Mouse (Mus musculus) thymus, adult 18-20 months (tissue): ENCODE measurements around the gene Slc4a2.
"Not testable (repeated sequence)": the region's sequence is repeated elsewhere in the genome, so short reads cannot be mapped to it uniquely, and the experiment has no call there.

Experiments used
- DNase-seq, 2 experiments: peaks; one replicate each; pipeline ENCODE4 v3.0.0; 2022; ENCODE audit warnings: mixed read lengths in 2 of 2

Slc4a2 gene

DNA sequence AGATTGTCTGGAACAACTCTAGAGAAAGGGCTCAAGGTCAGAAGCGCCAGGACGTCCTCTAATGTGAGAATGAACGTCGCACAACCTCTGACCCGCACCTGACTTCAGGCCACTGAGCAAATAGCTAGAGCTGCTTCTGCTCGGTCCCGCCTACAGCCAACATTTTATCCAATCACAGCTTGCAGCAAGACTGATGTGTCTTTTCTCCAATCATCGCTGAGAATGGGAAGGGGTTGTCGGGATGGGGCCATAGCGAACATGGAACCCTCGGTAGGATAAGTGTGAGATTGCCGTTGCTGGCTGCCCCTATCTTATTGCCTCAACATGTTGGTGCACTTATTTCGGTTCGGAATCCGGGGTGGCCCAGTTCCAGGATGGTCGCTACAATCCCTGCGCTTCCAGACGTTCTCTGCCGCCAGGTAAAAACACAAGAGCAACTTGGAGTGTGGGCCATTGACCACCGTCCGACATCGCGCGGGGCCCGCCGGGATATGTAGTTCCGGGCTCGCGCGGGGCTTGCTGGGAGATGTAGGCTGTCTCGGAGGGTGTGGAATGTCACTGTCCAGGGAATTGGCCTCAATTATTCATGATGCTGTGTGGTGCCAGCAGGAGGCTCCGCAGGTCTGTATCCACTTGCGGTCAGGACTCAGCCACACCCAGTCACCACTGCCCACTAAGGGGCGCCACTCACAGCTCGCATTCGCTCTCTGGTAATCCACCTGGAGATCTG lies 29.3 kb upstream of the Slc4a2 start:
- peak; percentile 81 to 93 for DNase-seq

DNA sequence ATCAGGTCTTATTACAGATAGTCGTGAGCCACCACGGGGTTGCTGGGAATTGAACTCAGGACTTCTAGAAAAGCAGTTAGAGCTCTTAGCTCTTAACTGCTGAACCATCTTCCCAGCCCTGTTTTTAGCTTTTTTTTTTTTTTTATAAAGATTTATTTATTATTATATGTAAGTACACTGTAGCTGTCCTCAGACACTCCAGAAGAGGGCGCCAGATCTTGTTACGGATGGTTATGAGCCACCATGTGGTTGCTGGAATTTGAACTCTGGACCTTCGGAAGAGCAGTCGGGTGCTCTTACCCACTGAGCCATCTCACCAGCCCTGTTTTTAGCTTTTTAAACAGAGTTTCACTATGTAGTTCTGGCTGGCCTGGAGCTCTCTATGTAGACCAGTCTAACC lies 27.4 kb upstream of the Slc4a2 start:
- not testable (repeated sequence) for DNase-seq

DNA sequence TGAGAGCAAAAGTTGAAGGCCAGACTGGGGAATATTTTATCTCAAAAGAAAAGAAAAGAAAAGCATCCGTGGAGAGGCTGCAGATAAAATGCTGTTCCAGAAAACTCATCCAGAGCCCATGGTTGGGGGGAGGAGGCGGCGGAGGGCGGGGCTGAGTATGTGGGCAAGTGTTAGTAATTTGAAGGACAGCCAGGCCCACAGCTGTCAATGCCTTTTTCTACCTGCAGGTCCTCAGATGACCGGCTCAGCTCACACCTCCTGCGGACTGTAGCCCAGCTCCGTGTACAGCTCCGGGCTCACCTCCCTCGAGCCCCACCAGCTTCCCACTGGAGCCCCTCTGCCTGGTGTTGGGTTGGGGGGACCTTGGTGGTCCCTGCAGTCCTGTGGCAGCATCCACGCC lies 24.0 kb upstream of the Slc4a2 start:
- DNase-seq, result no peak

DNA sequence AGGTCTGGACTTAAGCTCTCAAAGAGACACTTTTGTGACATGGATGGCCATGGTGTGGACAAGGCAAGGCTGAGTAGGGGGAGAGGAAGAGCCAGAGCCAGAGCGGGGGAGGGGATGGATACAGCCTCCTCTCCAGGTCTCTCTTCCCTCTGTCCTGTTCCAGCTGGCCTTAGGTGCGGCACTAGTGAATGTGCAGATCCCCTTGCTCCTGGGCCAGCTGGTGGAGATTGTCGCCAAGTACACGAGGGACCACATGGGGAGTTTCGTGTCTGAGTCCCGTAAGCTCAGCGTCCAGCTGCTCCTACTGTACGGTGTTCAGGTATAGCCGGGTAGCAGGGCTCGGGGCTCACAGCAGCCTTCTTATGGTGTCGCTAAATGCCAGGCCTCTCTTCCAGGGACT lies 23.3 kb upstream of the Slc4a2 start:
- DNase-seq, result no peak

DNA sequence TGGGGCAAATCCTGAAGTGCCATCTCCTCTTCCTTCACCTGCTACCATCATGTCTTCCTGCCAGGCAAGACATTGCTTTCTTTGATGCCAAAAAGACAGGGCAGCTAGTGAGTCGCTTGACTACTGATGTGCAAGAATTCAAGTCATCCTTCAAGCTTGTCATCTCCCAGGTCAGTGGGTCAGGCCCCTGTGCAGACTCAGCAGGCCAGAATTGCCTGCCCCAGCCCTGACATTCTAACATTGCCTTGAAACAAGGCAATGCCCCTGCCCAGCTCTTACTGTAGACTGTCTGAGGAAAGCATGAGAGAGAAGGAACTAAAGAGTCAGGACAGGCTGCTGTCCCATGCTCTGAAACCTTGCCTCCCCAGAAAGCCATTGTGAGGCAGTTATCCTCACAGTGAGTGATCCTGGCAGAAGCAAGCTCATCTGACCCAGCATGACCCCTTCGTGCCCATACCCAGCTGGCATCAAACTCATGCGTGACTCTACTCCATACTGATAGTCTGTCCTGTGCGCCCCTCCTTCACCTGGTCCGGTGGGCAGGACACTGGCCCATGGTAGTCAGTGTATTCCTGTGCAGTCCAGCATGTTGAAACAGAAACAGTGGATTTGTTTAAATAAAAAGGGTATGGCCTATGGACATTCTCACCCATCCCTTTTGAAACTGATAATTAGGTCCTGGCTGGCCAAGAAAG lies 22.6 kb upstream of the Slc4a2 start:
- DNase-seq, result no peak

DNA sequence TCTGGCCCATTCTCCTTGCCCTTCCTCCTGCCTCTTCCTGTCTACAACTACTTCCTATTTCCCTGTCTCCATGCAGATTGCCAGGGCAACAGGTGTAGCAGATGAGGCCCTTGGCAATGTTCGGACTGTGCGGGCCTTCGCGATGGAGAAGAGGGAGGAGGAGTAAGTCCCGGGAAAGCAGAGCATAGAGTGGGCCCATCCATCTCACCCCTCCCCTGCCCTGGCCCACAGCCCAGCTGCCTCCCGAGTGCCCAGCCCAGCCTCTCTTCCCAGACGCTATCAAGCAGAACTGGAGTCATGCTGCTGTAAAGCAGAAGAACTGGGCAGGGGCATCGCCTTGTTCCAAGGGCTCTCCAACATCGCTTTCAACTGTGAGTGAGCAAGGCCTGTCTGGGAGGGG lies 21.7 kb upstream of the Slc4a2 start:
- DNase-seq, result no peak

DNA sequence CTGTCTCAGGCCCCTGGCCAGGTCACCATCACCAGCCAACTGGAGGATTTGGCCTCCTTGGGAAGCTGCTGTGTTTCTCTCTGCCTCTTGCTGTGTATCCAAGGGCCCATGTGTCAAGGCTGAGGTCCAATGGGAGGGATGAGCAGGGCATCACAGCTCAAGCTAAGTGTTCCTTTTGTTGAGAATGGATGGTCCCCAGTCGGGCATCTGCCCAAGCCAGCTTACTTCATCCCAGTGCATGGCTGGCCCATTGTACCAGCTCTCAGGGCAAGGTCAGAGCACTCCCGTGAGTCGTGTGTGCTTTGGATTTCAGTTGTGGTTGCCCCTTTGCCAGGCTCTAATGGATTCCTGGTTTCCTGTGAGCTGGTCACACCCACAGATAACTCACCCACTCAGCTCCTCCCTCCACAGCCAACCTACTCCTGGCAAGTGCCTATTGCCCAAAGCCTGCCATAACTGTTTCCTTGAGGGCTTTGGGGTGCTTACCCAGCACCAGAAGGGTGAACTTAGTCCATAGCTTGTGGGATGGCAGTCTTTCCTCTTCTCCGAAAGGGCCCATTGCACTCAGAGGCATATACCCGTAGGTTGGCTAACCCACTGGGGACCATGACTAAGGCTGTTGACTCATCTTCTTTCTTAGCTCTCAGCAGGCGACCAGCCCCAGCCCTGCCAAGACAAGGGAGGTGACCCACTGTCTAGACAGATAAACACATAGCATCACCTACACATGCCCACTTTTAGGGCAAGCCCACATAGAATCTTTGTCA lies 18.9 kb upstream of the Slc4a2 start:
- DNase-seq, result no peak

DNA sequence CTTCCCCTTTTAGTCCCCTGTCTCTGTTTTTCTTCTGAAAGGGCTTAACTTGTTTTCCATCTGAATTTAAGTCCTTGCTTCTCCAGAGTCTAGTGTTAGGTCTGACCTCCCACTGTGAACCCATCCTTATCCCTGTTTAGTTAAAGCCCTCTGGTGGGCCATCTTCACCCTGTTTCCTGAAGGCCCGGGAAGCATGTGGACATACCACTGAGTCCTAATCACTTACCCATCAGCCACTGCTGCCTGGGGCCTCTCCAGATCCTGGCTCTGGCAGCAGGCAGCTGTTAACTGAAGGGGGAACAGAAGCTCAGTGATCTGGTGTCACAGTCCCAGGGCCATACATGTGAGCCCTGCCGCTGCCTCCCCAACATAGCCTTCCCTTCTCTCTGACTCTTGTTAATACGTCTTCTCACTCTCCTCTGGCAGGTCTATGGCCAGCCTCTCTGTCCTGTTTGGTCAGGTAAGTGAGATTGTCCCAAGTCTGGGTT lies 18.2 kb upstream of the Slc4a2 start:
- no peak for DNase-seq

DNA sequence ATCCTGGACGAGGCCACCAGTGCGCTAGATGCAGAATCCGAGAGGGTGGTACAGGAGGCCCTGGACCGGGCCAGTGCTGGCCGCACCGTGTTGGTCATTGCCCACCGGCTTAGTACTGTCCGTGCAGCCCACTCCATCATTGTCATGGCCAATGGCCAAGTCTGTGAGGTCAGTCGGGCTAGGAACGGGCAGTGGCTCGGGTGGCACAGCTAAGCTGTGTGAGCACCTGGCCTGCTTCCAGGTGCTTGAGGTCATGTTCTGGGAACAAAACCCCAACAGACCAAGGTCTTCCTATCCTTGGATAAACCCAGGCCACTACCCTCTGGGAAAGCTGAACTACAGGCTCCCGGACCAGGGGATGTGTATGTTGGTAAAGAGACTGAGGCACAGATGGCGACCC lies 15.0 kb upstream of the Slc4a2 start:
- no peak for DNase-seq

DNA sequence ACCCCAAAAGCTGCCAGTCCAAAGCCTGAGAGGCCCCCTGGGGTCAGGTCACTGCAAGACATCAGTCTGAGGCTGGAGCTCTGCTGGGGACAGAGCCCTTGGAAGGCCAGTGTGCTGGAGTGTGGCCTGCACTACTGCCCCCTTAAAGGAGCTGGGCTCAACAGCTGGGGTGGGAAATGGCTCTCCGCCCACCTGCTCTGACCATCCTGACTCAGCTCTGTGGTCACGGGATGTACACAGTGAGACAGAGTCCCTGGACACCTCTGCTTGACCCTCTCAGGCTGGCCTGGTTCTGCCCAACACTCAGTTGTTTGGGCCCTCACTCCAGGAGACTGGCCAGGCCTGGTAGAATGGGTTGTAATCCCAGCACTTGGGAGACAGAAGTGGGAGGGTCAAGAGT lies 14.2 kb upstream of the Slc4a2 start:
- DNase-seq, result no peak

DNA sequence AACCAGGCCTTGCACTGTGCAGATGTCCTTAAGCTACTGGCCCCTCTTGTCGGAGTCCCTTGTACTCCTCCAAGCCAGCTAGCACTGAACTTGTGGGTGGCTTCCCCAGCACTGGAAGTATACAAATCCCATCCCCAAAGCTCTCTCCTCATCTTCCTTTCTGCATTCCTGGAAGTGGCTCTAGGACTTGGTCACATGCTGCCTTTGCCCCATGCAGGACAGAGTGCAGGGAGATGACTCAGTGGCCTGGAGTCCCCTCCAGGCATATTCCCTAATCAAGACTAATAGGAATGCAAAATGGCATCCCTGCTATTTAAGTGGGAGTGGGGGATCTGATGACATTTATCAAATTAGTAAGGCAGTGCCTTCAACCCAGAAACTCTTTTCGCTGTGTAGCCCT lies 11.6 kb upstream of the Slc4a2 start:
- DNase-seq, result no peak

DNA sequence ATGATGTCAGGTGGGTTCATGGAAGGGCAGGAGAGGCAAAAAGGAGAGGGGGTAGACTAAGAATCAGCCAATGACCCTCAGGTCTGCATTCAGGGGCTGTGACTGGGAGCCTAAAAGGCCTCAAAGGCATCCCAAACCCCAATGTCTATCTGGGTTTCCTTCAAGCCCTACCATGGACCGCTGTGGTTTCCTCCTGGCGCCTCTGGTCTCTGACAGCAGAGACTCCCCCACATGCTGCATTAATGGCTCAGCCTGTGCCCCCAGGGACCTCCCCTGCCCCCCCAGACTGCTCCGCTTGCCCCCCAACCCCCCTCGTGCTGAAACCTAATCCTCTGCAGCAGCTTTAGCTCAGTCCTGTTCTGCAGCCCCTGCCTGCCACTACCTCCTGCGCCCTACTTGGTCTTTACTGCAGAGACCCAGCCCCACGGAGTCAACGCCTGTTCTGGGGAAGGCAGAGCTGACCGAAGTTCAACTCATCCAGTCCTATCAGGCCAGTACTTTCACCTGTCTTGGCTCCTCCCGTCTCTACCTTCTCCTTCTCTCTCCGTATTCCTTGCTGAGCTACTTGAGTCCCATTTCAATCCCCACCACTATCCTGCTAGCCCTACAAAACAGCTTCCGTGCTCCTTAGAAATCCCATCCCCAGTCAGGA lies 10.5 kb upstream of the Slc4a2 start, which contains the start of gene Asic3:
TSS of gene Asic3 (plus strand) at position 351 of the 652 bp plus-strand sequence.
- DNase-seq, result no peak

DNA sequence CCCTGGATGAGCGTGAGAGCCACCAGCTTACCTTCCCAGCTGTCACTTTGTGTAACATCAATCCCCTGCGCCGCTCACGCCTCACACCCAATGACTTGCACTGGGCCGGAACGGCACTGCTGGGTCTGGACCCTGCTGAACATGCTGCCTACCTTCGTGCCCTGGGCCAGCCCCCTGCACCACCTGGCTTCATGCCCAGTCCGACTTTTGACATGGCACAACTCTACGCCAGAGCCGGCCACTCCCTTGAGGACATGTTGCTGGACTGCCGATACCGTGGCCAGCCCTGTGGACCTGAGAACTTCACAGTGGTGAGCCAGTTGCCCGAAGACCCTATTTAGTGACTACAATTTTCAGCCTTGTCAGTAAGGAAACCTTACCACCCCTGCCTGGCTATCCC lies 9.7 kb upstream of the Slc4a2 start:
- no peak for DNase-seq

DNA sequence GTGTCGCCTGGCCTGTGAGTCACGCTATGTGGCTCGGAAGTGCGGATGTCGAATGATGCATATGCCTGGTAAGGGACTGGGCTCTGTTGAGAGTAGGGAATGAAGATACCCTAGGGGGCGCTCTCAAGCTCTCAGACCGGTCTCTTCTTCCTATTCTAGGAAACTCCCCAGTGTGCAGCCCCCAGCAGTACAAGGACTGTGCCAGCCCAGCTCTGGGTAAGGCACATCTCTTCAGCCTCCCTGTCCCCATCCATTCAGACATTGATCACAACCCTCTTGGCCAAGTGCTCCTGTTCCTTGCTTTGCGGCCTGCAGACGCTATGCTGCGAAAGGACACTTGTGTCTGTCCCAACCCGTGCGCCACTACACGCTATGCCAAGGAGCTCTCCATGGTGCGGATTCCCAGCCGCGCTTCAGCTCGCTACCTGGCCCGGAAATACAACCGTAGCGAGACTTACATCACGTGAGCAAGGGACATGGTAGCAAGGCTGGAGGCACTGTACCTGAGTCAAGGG lies 7.4 kb upstream of the Slc4a2 start:
- peak; percentile 29 to 60 for DNase-seq

DNA sequence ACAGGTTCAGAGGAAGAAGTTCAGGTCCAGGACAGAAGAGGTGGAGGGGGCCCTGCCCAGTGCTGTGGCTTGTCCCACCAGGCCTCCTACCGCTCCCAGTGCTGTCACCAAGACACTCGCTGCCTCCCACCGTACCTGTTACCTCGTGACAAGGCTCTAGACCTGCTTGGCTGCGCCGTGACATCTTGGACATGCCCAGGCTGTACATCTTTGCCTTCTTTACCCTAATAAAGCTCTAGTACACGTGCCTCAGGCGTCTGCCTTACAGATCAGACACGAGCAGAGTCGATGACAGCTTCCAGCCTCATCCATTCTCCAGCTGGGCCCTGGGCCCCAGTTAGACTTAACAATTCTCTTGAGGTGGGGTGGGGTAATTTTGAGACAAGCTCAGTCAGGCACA lies 6.0 kb upstream of the Slc4a2 start:
- DNase-seq, result no peak

DNA sequence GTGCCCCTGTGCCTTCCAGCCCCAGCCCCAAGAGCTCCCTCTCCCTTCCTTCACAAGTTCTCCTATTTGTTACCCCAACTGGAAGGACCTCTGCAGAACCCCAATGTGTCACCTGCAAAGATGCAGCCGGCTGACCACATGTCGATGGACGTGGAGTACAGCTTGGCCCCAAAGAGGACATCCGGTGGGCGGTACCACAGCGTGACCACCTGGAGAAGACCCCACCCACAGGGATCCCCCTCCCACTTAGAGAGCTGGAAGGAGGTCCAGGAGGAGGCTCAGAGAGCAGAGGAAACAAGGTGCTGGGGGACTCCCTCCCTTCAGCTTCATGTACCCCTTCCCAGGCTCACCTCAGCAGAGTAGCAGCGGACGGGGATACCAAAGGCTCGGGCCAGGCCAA lies 3.3 kb upstream of the Slc4a2 start:
- DNase-seq, result no peak

DNA sequence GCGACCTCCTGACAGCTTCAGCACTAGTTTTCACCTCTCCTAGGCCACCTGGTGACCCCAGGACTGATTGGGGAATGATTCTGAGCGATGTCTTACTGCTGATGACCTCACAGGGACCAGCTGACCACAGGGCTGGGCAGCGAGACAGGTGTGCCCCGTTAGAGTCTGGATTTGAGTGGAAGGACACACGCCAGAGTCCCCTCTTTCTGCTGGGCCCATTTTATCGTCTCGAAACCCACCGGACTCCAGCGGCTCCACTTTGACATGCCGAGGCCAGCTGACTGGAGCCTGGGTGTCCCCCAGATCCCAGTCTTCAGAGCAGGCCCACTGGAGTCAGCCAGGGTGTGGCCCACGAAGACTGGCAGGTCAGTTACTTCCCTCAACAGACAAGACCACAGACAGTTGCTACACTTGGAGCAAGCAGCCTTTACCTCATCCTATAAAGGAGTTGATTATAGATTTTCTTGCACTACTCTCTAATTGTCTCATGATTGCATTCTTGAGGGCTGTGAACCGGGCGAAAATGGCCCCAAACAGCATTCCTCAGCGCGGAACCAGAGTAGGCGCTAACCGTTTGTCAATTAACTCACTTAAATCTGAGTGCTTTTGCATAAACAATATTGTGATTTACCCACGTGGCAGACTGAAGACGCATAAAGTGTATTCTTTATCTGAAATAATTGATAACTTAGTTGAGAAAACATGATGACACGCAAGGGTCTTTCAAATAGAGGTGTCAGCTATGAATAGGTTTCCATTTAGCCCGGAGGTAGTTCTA lies 556 bp downstream of the Slc4a2 start:
- no peak for DNase-seq

DNA sequence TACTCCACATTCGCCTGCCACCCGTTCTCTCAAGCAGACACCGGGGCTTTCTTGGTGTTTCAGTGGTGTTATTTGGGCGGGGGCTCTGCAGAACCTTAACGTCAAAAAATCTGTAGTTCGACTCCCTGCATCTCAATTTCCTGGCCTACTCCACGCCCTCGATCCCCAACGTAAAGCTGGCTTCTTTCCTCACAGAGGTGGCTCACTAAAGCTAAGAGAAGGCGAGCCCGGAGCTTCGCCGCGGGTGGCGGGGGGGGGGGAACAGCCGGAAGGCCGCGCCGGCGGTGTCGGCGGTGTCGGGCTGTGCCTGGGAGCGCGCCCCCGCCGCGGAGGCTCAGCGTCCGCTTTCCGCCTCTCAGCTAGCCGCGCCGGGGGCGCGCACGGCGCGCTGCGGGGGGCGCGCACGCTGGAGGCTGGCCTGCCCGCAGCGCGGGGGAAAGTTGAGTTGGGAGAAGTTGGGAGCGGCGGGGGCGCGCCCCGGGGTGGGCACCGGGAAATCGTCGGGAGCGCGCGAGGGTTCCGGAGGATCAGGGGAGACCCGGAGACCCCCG lies 1.3 kb downstream of the Slc4a2 start:
- peak; percentile 75 to 78 for DNase-seq

DNA sequence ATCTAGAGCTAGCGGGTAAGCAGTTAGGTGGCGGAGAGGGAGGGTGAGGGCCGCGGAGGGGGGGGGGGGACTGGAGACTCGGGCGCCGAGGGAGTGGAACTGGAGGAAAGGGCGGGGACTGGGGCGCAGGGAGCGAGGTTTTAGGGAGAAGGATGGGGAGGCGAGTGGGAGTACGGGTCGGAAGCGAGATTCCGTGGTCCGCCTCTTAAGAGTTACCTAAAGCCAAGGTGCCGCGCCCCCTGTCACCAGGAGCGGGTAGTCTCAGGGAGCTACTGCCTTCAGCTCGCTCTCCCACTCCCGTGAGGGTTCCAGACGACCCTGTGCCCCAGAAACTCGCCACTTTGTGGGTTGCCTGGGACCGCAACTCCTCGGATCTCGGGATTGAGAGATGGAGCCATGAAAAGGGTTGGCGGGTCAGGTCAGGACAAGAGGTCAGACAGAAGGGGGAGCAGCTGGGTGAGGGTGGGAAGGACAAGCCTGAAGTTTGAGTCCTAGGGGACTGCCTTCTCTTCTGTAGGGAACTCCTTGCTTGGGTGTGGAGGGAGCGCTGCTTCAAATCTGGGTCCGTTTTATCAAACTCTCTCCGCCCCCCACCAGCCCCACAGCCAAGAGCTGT lies 1.9 kb downstream of the Slc4a2 start:
- peak; percentile 64 to 72 for DNase-seq

DNA sequence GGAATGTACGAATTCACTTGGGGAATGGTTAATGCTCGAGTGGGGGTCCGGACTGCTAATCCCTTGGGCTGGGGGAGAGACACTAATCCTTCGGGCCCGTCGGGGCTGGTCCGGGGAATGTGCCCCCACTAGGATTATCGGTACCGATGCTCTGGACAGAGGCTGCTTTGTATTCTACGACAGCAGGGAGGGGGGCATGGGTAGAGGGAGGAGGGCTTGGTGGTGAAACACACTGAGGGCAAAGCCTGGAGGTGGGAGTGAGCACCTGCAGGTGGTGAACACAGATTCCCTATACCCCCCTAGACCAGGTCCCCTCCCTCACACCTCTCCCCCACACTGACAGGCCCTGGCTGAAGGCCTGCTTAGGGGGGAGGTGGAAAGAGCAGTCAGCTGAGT lies 2.4 kb downstream of the Slc4a2 start:
- peak; percentile 26 to 43 for DNase-seq

DNA sequence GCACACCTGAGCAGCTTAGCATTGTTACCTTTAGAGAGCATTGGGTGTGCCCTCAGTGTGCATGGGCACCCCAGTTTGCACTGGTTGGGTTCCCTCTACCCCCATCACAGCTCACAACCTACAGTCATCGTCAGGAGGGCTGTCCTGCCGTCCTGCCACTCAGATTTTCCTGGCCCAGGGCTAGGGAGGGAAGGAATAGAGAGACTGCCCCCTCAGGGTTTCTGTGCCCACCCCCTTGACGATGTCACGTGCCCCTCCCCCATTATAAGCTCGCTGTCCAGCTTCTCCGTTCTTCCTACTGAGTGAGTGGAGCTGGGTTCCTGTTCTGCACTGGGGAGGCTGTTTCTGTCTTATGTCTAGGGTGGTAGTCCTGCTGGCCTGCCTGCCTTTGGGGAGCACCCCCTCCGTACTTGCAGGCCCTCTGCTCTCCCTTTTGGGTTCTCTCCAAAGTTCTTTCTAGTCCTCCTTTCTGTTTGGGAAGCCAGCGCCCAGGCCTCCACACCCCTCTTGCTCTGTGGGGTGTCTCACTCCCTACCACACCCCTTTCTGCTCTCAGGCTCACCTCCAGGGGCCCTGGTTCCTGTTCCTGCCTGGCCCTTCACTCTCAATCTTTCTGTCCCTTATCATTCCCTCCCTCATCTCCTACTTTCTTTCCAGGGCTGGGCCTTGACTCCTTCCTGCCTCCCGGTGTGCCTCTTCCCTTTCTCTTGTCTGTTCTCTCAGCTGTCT lies 3.1 kb downstream of the Slc4a2 start:
- no peak for DNase-seq
